Mouse (Mus musculus): ENCODE data around the gene Abhd14b.
A peak's percentile ranks its signal among the peaks of the same experiment; 100 is the strongest.

Gene Abhd14b

GRCm38 (mm10) chr9:106460401-106461025 lies 13.3 kb downstream of the Abhd14b start:
- no peak for DNase-seq

- no peak for DNase-seq
These were observed 13.8 kb downstream of the Abhd14b start for GRCm38 (mm10) chr9:106461026-106461415.

GRCm38 (mm10) chr9:106461641-106462429 lies 14.6 kb downstream of the Abhd14b start:
- no peak for DNase-seq

- no peak for DNase-seq
These were observed 15.2 kb downstream of the Abhd14b start for GRCm38 (mm10) chr9:106462430-106462800.

- DNase-seq: no peak
These were observed 16.1 kb downstream of the Abhd14b start for GRCm38 (mm10) chr9:106463122-106464063.

- peak in 1 of 2 experiments; percentile 47 for DNase-seq
These were observed 17.7 kb downstream of the Abhd14b start for GRCm38 (mm10) chr9:106464751-106465541.

- DNase-seq: no peak
These were observed 18.4 kb downstream of the Abhd14b start, which contains the start of gene Gpr62 for GRCm38 (mm10) chr9:106465571-106466200. Gene Gpr62, minus strand, starts transcription at chr9:106465938.

- DNase-seq: no peak
These were observed 19.5 kb downstream of the Abhd14b start for GRCm38 (mm10) chr9:106466721-106467120.

GRCm38 (mm10) chr9:106467746-106468145 lies 20.5 kb downstream of the Abhd14b start:
- no peak for DNase-seq

GRCm38 (mm10) chr9:106469317-106469716 lies 22.1 kb downstream of the Abhd14b start:
- no peak for DNase-seq

- DNase-seq: no peak
These were observed 22.5 kb downstream of the Abhd14b start for GRCm38 (mm10) chr9:106469776-106470175.

GRCm38 (mm10) chr9:106470991-106471750 lies 23.9 kb downstream of the Abhd14b start:
- DNase-seq: no peak

GRCm38 (mm10) chr9:106471892-106472291 lies 24.6 kb downstream of the Abhd14b start:
- no peak for DNase-seq

GRCm38 (mm10) chr9:106472321-106472720 lies 25.1 kb downstream of the Abhd14b start:
- no peak for DNase-seq

GRCm38 (mm10) chr9:106473081-106473752 lies 26.0 kb downstream of the Abhd14b start:
- no peak for DNase-seq

GRCm38 (mm10) chr9:106473753-106474105 lies 26.5 kb downstream of the Abhd14b start:
- no peak for DNase-seq

- peak; percentile 51 to 66 for DNase-seq
These were observed 27.2 kb downstream of the Abhd14b start for GRCm38 (mm10) chr9:106474456-106474855.

- DNase-seq: no peak
These were observed 27.8 kb downstream of the Abhd14b start for GRCm38 (mm10) chr9:106475046-106475445.

GRCm38 (mm10) chr9:106475663-106476001 lies 28.4 kb downstream of the Abhd14b start, which contains the start of gene Rrp9:
Gene Rrp9, plus strand, starts transcription at chr9:106475963.
- no peak for DNase-seq

All from spleen, adult 18-20 months (tissue).